Mouse (Mus musculus) gastrocnemius, postnatal 4 days (tissue): Measurements from ENCODE around the gene Mfsd10. TPM values are rescaled to one million over a fixed set of nuclear protein-coding genes. Genes with fewer than 3 reads are reported as not detected.

ENCODE experiments used
- DNase-seq, 2 experiments: peaks; one replicate each; pipeline ENCODE4 v3.0.0; 2021 to 2022; ENCODE audit warnings: low spot score in 2 of 2, mixed read lengths in 2 of 2
- long read RNA-seq, 2 experiments: library from polyadenylated mRNA; stranded (forward); transcript quantifications; one replicate each; pipeline ENCODE4 v2.0.0; 2021
- total RNA-seq, 2 experiments: library from RNA; stranded (reverse); gene quantifications; 2 replicates each; pipeline ENCODE4 v1.2.3; 2021

Gene Mfsd10
- 10 to 100 TPM; 30.7 to 31.8 TPM for total RNA-seq
- long read RNA-seq, experiment 1, transcript Mfsd10-202 (13 exons, 1,906 nt): minor isoform, 6 of 37 reads
- long read RNA-seq, experiment 1, transcript Mfsd10-201 (13 exons, 1,907 nt): major isoform, 11 of 37 reads
- long read RNA-seq, experiment 1, partial matches to known transcripts: 1 of 37 reads
- long read RNA-seq, experiment 1, other reads (novel, unspliced or antisense): 16 of 37 reads
- long read RNA-seq, experiment 2, transcript Mfsd10-201 (13 exons, 1,907 nt): major isoform, 12 of 60 reads
- long read RNA-seq, experiment 2, transcript Mfsd10-202 (13 exons, 1,906 nt): major isoform, 12 of 60 reads
- long read RNA-seq, experiment 2, transcript Mfsd10-203 (13 exons, 1,754 nt): minor isoform, 7 of 60 reads
- long read RNA-seq, experiment 2, partial matches to known transcripts: 8 of 60 reads
- long read RNA-seq, experiment 2, other reads (novel, unspliced or antisense): 19 of 60 reads

GRCm38 (mm10) chr5:34636481-34637287 is at the start of gene Mfsd10:
Gene Mfsd10, minus strand, starts transcription at chr5:34637212.
- DNase-seq: peak; percentile 68 to 83

- DNase-seq: no peak
These were observed 33.3 kb upstream of the Mfsd10 start for GRCm38 (mm10) chr5:34670280-34670679.

GRCm38 (mm10) chr5:34669493-34669892 is 32.5 kb upstream of the Mfsd10 start:
- DNase-seq: no peak

GRCm38 (mm10) chr5:34663231-34663630 is 26.2 kb upstream of the Mfsd10 start:
- DNase-seq: no peak

GRCm38 (mm10) chr5:34661909-34662308 is 24.9 kb upstream of the Mfsd10 start:
- DNase-seq: no peak

- no peak for DNase-seq
These were observed 23.6 kb upstream of the Mfsd10 start for GRCm38 (mm10) chr5:34660591-34661130.

- DNase-seq: peak; percentile 95 to 99
These were observed 22.9 kb upstream of the Mfsd10 start, which contains the start of the genes Nop14 and Grk4 for GRCm38 (mm10) chr5:34659686-34660590. Gene Nop14, minus strand, starts transcription at chr5:34660148. Gene Grk4, plus strand, starts transcription at chr5:34660379.

- no peak for DNase-seq
These were observed 20.5 kb upstream of the Mfsd10 start for GRCm38 (mm10) chr5:34657556-34657955.

GRCm38 (mm10) chr5:34654881-34655280 is 17.9 kb upstream of the Mfsd10 start:
- no peak for DNase-seq

GRCm38 (mm10) chr5:34652961-34653360 is 15.9 kb upstream of the Mfsd10 start:
- no peak for DNase-seq

- peak; percentile 43 to 51 for DNase-seq
These were observed 10.6 kb upstream of the Mfsd10 start for GRCm38 (mm10) chr5:34647581-34647980.

- no peak for DNase-seq
These were observed 5.9 kb upstream of the Mfsd10 start for GRCm38 (mm10) chr5:34642932-34643331.

- DNase-seq: no peak
These were observed 5.0 kb upstream of the Mfsd10 start for GRCm38 (mm10) chr5:34641991-34642390.

- DNase-seq: no peak
These were observed 662 bp upstream of the Mfsd10 start for GRCm38 (mm10) chr5:34637591-34638156.

GRCm38 (mm10) chr5:34635665-34636192 is 1.3 kb downstream of the Mfsd10 start:
- DNase-seq: peak in 1 of 2 experiments; percentile 19

GRCm38 (mm10) chr5:34634746-34635400 is 2.1 kb downstream of the Mfsd10 start:
- no peak for DNase-seq

- peak; percentile 33 to 47 for DNase-seq
These were observed 3.4 kb downstream of the Mfsd10 start for GRCm38 (mm10) chr5:34633641-34634040.

- no peak for DNase-seq
These were observed 4.0 kb downstream of the Mfsd10 start for GRCm38 (mm10) chr5:34632996-34633395.

GRCm38 (mm10) chr5:34609966-34610365 is 27.0 kb downstream of the Mfsd10 start:
- DNase-seq: no peak
